Mouse (Mus musculus) thymus, adult 2 months (tissue): ENCODE measurements around the gene Smtn. TPM values are rescaled to one million over a fixed set of nuclear protein-coding genes. Genes with fewer than 3 reads are reported as not detected.

Experiments used
- DNase-seq: peaks from one replicate; pipeline ENCODE4 v3.0.0; 2021
- H3K27ac ChIP-seq: fragments of 200-500 bp; 2 replicates; pipeline ENCODE4 v1.5.1; 2012; ENCODE audit warnings: low read length, control low read depth; ENCODE audit not compliant: control insufficient read depth, insufficient read depth
- H3K27me3 ChIP-seq: fragments of 200-500 bp; 2 replicates; pipeline ENCODE4 v1.6.1; 2012; ENCODE audit warnings: mild to moderate bottlenecking, low read length, moderate library complexity, mixed read lengths; ENCODE audit not compliant: control insufficient read depth, insufficient read depth
- H3K36me3 ChIP-seq: fragments of 200-500 bp; 2 replicates; pipeline ENCODE4 v1.6.1; 2012; ENCODE audit warnings: mild to moderate bottlenecking, low read length, moderate library complexity; ENCODE audit not compliant: control insufficient read depth, insufficient read depth
- H3K4me1 ChIP-seq: fragments of 200-500 bp; replicated peaks from 2 replicates; pipeline ENCODE4 v1.6.1; 2012; ENCODE audit warnings: low read length; ENCODE audit not compliant: control insufficient read depth, insufficient read depth
- H3K4me3 ChIP-seq: fragments of 200-500 bp; 2 replicates; pipeline ENCODE4 v1.5.1; 2012; ENCODE audit warnings: mild to moderate bottlenecking, low read length, control low read depth, moderate library complexity; ENCODE audit not compliant: control insufficient read depth, insufficient read depth
- CTCF ChIP-seq: fragments of 200-500 bp; IDR thresholded peaks from 2 replicates; pipeline ENCODE4 v1.5.1; 2012; ENCODE audit warnings: mild to moderate bottlenecking, control low read depth, low read length, moderate library complexity, borderline replicate concordance; ENCODE audit not compliant: control insufficient read depth, poor library complexity, insufficient read depth; ENCODE audit errors: extremely low read depth
- POLR2A ChIP-seq: fragments of 200-500 bp; IDR thresholded peaks from 2 replicates; pipeline ENCODE4 v1.6.1; 2012; ENCODE audit warnings: mild to moderate bottlenecking, low read length, control low read depth, moderate library complexity; ENCODE audit not compliant: control insufficient read depth, poor library complexity, insufficient read depth; ENCODE audit errors: extremely low read depth
- WGBS: fragments of 180-500 bp; shearing (Covaris S2); methylation state at CpG from one replicate; pipeline ENCODE4 v1.1.7; 2018; 5-methylcytosine and 5-hydroxymethylcytosine counted together
- polyA plus RNA-seq: library from polyadenylated mRNA; depleted of rRNA; stranded (reverse); fragments of >200 nt; gene quantifications from 2 replicates; pipeline ENCODE4 v1.2.3, GENCODE M21; 2012

Smtn gene
- polyA plus RNA-seq, 1 experiment, result 21.2 TPM

GRCm38 (mm10) chr11:3536082-3536481 is 4.3 kb downstream of the Smtn start:
- Histone ChIP-seq H3K4me3 (peak overlapping the region; percentile 50), H3K4me1 (peaks cover 19% of the 10 kb centered on the region), H3K27ac (no peak overlapping the region), H3K27me3 (no peaks in the 10 kb centered on the region), H3K36me3 (no peaks in the 10 kb centered on the region)
- TF ChIP-seq POLR2A, result no peak
- TF ChIP-seq CTCF, result no peak
- no peak for DNase-seq
- WGBS, result 87% methylated on average over 5 of the region's 5 CpGs

- no peaks in the 10 kb centered on the region for H3K36me3 ChIP-seq
- peak; percentile 96 for DNase-seq
- under 1% methylated on average over 36 of the region's 36 CpGs for WGBS
- no peak for TF ChIP-seq POLR2A
- TF ChIP-seq CTCF, result peak; percentile 89
- H3K27ac ChIP-seq, result no peak overlapping the region
- H3K27me3 ChIP-seq, result no peaks in the 10 kb centered on the region
- peaks cover 19% of the 10 kb centered on the region for H3K4me1 ChIP-seq
- H3K4me3 ChIP-seq, result peak overlapping the region; percentile 50
These were observed 4.9 kb downstream of the Smtn start for GRCm38 (mm10) chr11:3535406-3535986.

GRCm38 (mm10) chr11:3534956-3535355 is 5.5 kb downstream of the Smtn start:
- Histone ChIP-seq H3K36me3 (peaks cover 2% of the 10 kb centered on the region; the same call in 1 of the 2 replicates), H3K27me3 (no peaks in the 10 kb centered on the region), H3K4me1 (peaks cover 19% of the 10 kb centered on the region), H3K27ac (no peak overlapping the region), H3K4me3 (no peak overlapping the region)
- no peak for DNase-seq
- WGBS, result 37% methylated on average over 8 of the region's 8 CpGs
- no peak for TF ChIP-seq POLR2A
- no peak for TF ChIP-seq CTCF

- Histone ChIP-seq H3K4me3 (no peak overlapping the region), H3K27ac (no peak overlapping the region), H3K27me3 (no peaks in the 10 kb centered on the region), H3K4me1 (peaks cover 11% of the 10 kb centered on the region), H3K36me3 (peaks cover 10% of the 10 kb centered on the region; the same call in 1 of the 2 replicates)
- no peak for TF ChIP-seq CTCF
- no peak for TF ChIP-seq POLR2A
- WGBS, result 97% methylated on average over 17 of the region's 17 CpGs
- DNase-seq, result no peak
These were observed 6.9 kb downstream of the Smtn start for GRCm38 (mm10) chr11:3533406-3533932.

- H3K27ac ChIP-seq, result no peak overlapping the region
- H3K4me1 ChIP-seq, result peaks cover 5% of the 10 kb centered on the region
- no peaks in the 10 kb centered on the region for H3K27me3 ChIP-seq
- TF ChIP-seq POLR2A (no peak), CTCF (no peak)
- DNase-seq, result no peak
- no peak overlapping the region for H3K4me3 ChIP-seq
- H3K36me3 ChIP-seq, result peaks cover 10% of the 10 kb centered on the region; the same call in 1 of the 2 replicates
- 98% methylated on average over 16 of the region's 16 CpGs for WGBS
These were observed 8.1 kb downstream of the Smtn start for GRCm38 (mm10) chr11:3532101-3532931.

GRCm38 (mm10) chr11:3531634-3532033 is 8.8 kb downstream of the Smtn start:
- Histone ChIP-seq H3K27me3 (no peaks in the 10 kb centered on the region), H3K36me3 (peaks cover 10% of the 10 kb centered on the region; the same call in 1 of the 2 replicates), H3K4me1 (peaks cover 5% of the 10 kb centered on the region), H3K27ac (no peak overlapping the region), H3K4me3 (no peak overlapping the region)
- TF ChIP-seq POLR2A (no peak), CTCF (no peak)
- no peak for DNase-seq
- 97% methylated on average over 6 of the region's 6 CpGs for WGBS
